Mouse (Mus musculus): ENCODE data around the gene Trpc7. TPM values are rescaled to one million over a fixed set of nuclear protein-coding genes. Genes with fewer than 3 reads are reported as not detected.
A peak's percentile ranks its signal among the peaks of the same experiment; 100 is the strongest.

The Trpc7 gene
- polyA plus RNA-seq (2012; rRNA removed) = 0.20 and 0.49 TPM in 2 replicates

- no peak for DNase-seq (ENCODE audit: low read depth, low spot score)
- WGBS = 20% methylated on average over 3 of the region's 3 CpGs
These were observed at the start of gene Trpc7 for GRCm38 (mm10) chr13:56895893-56896292. Gene Trpc7 (minus strand): TSS chr13:56895993.

DNA sequence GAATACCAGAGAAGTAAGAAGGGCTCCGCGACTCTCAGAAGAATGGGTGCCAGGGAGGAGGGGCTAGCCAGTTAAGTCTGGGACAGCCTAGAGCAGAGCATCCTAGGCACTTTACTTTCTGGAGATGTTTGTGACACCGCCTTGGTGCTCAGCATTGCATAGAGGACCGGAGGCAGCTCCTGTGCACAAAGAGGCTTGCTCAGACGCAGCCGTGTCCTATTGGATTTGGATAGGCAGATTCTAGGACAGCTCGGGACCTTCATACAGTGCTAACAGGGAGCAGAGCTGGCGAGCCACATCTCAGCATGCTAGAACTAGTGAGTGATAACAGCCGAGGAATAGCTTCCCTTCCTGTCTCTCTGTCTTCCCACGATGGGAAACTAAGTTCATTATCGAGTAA is 43.5 kb upstream of the Trpc7 start:
- DNase-seq (ENCODE audit: low read depth, low spot score) = no peak
- 80% methylated on average over 11 of the region's 11 CpGs for WGBS

DNA sequence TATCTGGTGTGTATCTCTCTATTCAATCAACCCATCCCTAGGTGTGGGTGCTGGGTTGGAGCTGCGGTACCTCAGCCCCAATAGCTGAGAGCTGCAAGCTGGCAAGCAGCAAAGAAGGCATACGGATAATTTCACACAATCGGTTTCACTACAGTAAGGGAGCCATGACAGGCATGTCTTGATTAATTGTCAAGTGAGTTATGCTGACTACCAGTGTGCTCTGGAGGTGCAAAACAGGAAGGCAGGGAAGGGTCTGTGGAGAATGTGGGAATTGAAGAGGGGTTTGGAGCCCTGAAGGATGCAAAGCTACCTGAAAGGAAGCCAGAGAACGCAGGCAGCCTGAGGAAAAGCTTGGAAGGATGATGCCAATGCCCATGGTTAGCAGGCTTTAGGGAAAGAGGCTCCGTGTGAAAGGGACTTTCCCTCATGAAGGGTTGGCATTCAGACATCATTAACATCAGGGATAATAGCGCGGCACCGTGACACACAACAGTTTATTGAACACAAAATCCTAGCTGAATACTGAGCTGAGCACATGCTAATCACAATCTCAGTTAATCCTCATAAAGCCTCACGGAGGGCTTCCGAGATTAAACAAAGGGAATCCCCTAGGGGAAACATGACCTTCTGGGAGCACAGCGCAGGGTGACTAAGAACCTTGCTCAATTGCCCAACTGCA is 38.2 kb upstream of the Trpc7 start:
- WGBS = 79% methylated on average over 11 of the region's 11 CpGs
- DNase-seq (ENCODE audit: low read depth, low spot score) = no peak

- no peak for DNase-seq (ENCODE audit: low read depth, low spot score)
- 98% methylated on average over 2 of the region's 2 CpGs for WGBS
These were observed 34.6 kb upstream of the Trpc7 start for GRCm38 (mm10) chr13:56930421-56930820.

- no peak for DNase-seq (ENCODE audit: low read depth, low spot score)
- 72% methylated on average over 2 of the region's 2 CpGs for WGBS
These were observed 27.2 kb upstream of the Trpc7 start for GRCm38 (mm10) chr13:56922976-56923375.

DNA sequence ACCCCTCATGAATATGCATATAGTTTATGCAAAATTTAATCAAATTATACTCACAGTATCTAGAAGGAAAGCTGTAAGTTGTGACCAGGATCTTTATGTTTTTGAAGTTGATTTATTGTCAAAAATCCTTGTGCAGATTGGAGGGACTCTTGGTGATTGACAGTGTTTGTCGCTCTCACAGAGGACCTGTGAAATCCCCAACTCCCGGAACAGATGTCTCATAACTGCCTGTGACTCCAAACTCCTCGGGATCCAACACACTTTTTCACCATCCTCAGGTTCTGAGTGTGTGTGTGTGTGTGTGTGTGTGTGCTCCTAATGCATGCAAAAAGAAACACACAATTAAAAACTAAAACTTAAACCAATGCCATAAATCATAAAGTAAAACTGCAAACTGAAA is 25.5 kb upstream of the Trpc7 start:
- no peak for DNase-seq (ENCODE audit: low read depth, low spot score)
- WGBS = 65% methylated on average over 3 of the region's 3 CpGs

GRCm38 (mm10) chr13:56914721-56915120 is 18.9 kb upstream of the Trpc7 start:
- 74% methylated on average over 7 of the region's 7 CpGs for WGBS
- no peak for DNase-seq (ENCODE audit: low read depth, low spot score)

DNA sequence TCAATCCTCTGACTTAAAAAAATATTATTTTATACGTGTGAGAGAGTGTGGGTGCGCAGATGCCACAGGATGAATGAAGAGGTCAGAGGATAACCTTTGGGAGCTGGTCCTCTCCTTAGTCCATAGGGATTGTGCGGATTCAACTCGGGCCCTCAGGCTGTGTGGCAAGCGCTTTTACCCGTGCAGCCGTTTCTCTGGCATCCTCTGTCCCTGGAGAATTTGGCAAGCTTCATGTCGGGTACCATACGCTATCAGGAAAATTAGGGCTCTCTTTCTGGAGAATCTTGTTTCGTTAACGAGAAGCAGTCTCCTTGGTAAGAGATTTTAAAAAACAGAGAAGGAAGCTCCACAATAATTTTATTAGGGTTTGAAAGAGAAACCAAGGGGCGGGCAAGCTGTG is 15.3 kb upstream of the Trpc7 start:
- 85% methylated on average over 12 of the region's 12 CpGs for WGBS
- no peak for DNase-seq (ENCODE audit: low read depth, low spot score)

- 14% methylated on average over 17 of the region's 17 CpGs for WGBS
- DNase-seq (ENCODE audit: low read depth, low spot score) = no peak
These were observed 407 bp downstream of the Trpc7 start for GRCm38 (mm10) chr13:56895386-56895785.

- no peak for DNase-seq (ENCODE audit: low read depth, low spot score)
These were observed 1.2 kb downstream of the Trpc7 start for GRCm38 (mm10) chr13:56894543-56894942.

GRCm38 (mm10) chr13:56889888-56890287 is 5.9 kb downstream of the Trpc7 start:
- no peak for DNase-seq (ENCODE audit: low read depth, low spot score)
- 41% methylated on average over 7 of the region's 7 CpGs for WGBS

More at GRCm38 (mm10) chr13:56894543-56894942, 1.2 kb downstream of the Trpc7 start:
- 85% methylated on average over 5 of the region's 5 CpGs for WGBS

- no peak for DNase-seq (ENCODE audit: low read depth, low spot score)
- 81% methylated on average over 12 of the region's 12 CpGs for WGBS
These were observed 12.9 kb downstream of the Trpc7 start for GRCm38 (mm10) chr13:56882931-56883330.

- DNase-seq (ENCODE audit: low read depth, low spot score) = no peak
- WGBS = 56% methylated on average over 6 of the region's 6 CpGs
These were observed 31.2 kb downstream of the Trpc7 start for GRCm38 (mm10) chr13:56864567-56864966.

GRCm38 (mm10) chr13:56862011-56862410 is 33.8 kb downstream of the Trpc7 start:
- no peak for DNase-seq (ENCODE audit: low read depth, low spot score)
- 67% methylated on average over 6 of the region's 6 CpGs for WGBS

GRCm38 (mm10) chr13:56854506-56854905 is 41.3 kb downstream of the Trpc7 start:
- WGBS = 54% methylated on average over 8 of the region's 8 CpGs
- no peak for DNase-seq (ENCODE audit: low read depth, low spot score)

GRCm38 (mm10) chr13:56853436-56853835 is 42.4 kb downstream of the Trpc7 start:
- DNase-seq (ENCODE audit: low read depth, low spot score) = no peak
- WGBS = 72% methylated on average over 5 of the region's 5 CpGs

GRCm38 (mm10) chr13:56845866-56846265 is 49.9 kb downstream of the Trpc7 start:
- WGBS = 72% methylated on average over 3 of the region's 3 CpGs
- DNase-seq (ENCODE audit: low read depth, low spot score) = no peak

GRCm38 (mm10) chr13:56815471-56815870 is 80.3 kb downstream of the Trpc7 start:
- 91% methylated on average over 12 of the region's 12 CpGs for WGBS
- no peak for DNase-seq (ENCODE audit: low read depth, low spot score)

DNA sequence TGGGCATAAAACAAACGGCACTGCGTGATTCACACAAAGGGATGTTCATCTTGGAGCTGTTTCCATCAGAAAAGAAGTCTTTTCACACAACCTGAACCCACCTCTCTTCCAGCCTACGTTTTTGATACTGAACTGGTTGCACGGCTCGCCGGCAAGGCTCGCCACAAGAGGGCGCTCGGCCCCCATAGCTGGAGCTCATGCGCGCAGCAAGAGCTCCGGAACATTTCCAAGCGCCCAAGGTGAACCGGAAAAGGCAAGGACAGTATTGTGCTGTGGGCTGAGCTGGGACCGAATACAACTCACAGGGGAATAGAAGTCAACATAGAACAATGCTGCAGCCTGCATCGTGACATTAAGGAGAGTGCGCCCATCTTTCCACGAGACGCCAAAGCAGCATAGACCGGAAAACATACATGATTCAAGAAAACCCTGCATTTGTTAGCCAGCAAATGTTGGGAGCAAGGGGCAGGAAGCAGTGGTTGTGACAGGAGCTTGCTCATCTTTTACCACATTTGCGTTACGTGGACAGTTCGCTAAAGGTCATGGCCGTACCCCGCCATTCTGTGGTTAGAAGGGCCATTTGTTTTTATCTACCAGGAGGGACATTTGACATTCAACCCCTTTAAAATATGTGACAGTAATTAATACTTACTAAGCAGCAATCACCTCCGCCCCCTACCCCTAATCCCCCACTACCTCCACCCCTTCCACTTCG is 88.9 kb downstream of the Trpc7 start:
- WGBS = 7% methylated on average over 27 of the region's 27 CpGs
- DNase-seq (ENCODE audit: low read depth, low spot score) = peak; percentile 24

GRCm38 (mm10) chr13:56805131-56805530 is 90.7 kb downstream of the Trpc7 start:
- WGBS = 71% methylated on average over 3 of the region's 3 CpGs
- DNase-seq (ENCODE audit: low read depth, low spot score) = no peak

- no peak for DNase-seq (ENCODE audit: low read depth, low spot score)
- 40% methylated on average over 7 of the region's 7 CpGs for WGBS
These were observed 98.3 kb downstream of the Trpc7 start for GRCm38 (mm10) chr13:56797459-56797858.
